Mouse (Mus musculus) CD4-positive, CD25-positive, alpha-beta regulatory T cell, adult 2 months (primary cell): Measurements from ENCODE around the gene Ptpn18.

Experiments
- DNase-seq: peaks from one replicate; pipeline ENCODE4 v3.0.0-alpha.2; 2012; ENCODE audit warnings: low read depth, low spot score

Ptpn18 gene

DNA sequence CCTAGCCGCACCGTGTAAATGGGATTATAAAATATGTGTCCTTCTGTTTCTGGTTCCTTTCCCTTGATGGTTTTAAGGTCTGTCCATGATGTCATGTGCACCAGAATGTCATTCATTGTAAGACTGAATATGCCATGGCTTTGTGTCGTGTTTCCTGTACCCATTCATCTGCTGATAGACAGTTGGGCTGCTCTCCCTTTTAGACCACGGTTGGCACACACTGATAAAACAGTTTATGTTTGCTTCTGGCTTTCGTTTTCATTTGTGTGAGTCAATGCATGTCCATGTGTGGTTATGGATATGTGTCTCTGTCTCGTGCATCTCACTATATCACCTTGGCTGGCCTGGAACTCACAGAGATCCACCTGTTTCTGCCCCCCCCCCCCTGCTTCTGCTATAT lies 5.9 kb downstream of the Ptpn18 start:
- no peak for DNase-seq

DNA sequence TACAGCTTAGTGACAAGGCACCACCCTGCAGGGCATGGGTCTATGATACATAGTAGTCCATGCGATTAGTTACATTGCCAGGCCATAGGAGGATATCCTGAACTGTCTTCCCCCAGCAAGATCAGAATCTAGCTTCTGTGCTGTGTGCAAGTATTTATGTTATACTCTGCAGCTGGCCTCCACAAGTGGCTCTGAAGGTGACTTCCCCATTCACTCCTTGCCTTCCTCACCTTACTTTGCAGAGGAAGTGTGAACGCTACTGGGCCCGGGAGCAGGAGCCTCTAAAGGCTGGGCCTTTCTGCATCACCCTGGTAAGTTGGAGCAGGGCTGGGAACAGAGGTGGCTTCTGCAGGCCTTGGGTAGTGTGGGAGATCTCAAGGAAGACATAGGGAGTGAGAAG lies 8.5 kb downstream of the Ptpn18 start:
- no peak for DNase-seq

DNA sequence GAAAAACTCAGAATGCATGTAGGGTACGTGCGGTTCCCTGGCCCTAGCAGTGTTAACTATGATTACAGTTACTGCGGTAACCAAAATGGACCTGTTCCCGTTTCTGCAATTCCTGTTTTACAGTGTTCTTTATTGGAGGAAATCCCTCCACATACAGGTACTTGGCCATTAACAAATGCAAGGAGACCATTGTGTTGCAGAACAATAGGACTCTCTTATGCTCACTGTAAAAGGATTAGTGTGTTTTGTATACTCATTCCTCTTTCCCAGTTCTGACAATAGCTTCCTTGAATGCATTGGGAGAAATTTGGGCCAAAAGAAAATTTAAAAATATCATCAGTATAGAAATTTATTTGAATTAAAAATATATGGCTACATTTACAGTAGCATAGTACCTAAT lies 8.9 kb downstream of the Ptpn18 start:
- no peak for DNase-seq

DNA sequence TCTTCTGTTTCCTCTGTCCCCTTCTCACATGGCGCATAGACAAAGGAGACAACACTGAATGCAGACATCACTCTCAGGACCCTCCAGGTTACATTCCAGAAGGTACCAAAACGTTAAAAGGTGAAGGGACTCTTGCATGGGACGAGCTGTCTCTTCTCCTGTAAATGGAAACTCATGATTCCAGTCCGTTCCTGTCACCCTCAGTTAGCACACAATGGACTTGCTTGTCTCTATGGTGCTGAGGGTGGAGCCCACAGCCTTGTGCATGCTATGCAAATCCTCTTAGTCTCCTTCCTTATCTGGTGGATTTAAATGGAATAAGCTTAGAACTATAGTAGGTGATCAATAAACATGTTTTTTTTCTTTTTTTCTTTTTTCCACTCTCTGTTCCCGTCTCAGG lies 10.2 kb downstream of the Ptpn18 start:
- no peak for DNase-seq

DNA sequence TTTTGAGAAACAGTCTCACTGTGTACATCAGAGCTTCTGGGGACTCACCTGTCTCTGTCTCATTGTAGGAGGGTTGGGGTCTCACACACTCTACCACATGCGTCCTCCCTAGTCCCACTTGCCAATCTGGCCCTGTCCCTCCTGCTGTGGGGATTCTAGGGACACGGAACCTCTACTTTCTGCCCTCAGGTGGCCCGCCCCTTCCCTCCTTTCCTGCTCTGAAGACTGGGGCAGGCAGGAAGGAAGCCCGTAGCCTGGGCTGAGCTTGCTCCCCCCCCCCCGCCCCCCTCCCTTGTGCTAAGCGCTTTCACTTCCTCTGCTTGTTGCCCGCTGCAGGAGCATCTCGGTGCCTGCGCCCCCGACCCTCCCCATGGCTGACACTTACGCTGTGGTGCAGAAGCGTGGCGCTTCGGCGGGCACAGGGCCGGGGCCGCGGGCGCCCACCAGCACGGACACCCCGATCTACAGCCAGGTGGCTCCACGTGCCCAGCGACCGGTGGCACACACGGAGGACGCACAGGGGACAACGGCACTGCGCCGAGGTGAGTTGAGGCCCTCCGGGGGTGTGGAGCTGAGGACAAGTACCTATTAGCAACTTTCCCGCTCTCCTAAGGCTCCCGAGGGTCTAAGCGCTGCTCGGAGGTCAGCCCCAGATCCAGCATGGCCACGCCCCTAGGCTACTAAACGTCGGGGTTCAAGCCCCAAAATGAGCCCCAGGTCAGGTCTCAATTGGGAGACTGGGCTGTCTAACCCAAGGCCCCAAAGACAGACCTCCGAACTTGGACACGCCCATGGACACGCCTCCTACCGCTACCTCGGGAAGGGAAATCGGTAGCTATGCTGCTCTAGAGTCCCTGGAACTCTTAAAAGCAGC lies 13.1 kb downstream of the Ptpn18 start:
- peak; percentile 88 for DNase-seq

DNA sequence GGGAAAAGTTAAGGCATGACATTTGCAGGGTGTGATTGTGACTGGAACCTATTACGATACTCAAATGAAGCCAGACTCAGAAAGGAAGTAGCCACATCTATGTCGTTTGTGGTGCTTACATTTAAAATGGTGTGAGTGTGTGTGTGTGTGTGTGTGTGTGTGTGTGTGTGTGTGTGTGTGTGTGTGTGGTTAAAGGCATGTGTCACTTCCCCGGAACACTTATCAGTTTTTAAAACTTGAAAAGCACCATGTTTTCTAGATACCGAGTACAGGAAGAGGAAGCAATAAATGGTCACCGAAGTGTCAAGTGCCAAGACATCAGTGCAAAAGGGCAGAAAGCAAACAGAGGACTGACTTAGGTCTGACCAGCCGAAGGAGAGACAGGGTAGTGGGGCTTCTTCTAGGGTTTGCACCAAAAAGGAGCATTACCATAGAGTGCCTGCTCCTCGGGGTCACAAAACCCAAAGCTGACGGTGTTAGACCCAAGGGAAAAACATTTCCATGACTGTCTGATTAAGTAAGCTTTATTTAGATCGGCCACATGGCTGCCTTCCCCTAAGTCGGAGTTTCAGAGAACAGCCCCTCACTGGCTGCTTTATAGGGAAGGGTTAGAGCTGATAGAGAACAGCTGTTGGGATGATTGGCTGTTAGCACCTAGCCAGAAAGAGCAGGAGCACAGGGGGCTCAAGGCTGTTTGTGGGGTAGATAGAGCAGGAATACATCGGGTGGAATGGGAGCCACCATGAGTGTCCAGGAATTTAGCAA lies 19.5 kb downstream of the Ptpn18 start:
- DNase-seq = peak; percentile 64

DNA sequence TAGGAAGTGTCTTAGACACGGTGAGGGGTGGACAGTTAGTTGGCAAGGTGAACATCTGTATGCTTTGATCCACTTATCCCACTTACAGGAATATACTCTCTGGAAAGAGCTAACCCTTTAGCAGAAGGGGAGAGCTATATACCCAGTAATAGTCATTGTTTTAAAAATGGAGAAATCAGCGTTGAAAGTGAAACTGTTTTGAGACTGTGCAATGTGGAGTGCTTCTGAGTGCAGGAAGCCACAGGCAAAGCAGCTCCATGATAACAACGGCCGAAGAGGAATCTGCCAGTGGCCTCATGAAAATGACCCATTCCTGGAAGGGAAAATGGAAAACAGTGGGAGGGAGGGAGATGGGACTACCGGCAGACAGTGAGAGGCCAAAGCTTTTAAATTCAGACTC lies 21.2 kb downstream of the Ptpn18 start:
- peak; percentile 58 for DNase-seq

DNA sequence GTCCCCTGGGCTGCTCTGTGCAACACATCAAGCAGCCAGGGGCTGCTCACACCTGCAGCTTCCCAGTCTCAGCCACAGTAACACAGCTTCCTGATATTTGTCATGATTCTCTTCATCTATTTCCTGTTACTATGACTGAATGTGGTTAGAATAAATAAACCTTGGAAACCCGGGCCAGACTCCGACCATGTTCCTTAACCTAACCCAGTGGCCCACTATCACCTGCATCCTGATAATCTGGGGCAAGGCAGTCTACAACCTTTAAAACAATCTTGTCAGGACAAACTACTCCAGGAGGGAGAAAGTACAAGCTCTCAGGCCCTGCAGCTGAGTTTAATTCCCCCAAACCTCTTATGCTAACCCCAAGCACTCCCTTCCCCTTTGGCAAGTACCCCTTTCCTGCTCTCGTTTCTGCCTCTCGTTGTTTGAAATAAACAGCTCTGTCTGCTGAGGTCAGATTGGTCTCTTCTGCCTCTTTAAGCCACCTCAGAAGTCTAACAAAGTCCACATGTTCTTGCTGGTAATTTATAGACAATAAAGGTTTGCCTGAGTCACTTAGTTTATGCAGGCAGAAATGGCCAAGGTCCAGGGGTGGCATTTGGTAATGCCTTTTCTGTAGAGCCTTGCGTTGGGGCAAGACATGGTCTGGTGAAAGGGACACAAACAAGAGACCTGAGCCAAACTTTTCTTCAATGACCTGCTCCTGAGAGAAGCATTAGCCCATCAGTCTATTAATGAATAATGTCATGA lies 22.5 kb downstream of the Ptpn18 start:
- DNase-seq = no peak

DNA sequence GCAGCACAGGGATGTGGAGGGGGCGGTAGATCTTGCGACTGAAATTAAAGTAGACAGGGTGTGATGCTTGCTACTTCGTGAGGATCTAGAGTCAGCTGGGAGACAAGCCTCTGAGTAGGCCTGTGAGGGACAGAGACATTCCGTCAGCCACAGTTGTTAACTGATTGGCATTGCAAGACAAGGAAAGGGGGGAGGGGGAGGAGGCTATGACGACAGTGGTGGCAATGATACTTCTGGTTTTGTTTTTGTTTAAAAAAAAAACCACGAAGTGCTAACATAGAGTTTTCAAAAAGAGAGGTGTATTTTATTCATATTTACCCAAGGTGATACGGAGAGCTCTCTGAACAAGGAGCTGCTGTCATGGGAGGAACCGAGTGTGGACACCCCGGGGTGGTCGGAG lies 24.9 kb downstream of the Ptpn18 start:
- DNase-seq = peak; percentile 83

DNA sequence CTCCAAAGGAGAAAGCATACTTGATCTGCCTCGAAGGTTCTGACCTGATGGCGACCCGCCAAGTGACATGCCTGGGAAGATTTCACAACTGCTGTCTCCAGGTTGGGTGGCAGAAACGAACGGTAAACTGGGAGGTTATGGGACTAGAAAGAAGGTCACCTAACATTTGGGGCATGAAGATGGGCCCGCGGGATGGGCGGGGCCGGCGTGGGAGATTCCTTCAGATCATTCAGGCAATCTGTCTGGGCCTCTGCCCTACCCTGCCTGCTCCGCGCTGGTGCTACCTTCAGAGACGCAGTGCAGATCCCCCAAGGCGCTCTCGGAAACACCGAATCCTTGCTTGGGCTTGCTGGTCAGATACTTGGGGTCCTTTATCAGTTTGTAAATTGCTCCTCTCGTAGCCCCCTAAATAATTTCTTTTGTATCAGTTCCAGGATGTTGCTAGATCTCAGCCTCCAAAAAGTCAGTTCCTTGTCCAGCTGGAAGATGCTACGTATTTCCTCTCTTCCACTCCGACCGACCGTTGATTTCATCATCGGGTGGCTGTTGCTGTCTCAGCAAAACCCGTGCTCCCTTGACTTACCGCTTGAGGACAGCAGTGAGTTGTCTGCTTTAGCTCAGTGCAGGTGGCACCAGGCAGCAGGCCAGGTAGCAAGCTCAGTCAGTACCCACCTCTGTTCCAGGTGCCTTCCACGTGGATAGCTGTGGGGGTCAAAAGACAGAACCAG lies 26.1 kb downstream of the Ptpn18 start:
- DNase-seq = peak; percentile 88

DNA sequence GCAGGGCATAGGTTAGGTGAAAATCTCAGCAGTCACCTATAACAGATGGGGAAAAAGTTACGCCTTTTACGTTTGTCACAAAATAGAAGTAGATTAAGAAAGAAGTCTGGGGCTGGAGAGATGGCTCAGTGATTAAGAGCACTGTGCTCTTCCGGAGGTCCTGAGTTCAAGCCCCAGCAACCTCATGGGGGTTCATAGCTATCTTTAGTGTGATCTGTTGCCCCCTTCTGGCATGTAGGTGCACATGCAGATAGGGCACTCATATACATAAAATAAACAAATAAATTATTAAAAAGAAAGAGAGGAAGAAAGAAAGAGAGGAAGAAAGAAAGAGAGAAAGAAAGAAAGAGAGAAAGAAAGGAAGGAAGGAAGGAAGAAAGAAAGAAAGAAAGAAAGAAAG lies 27.8 kb downstream of the Ptpn18 start:
- DNase-seq = peak; percentile 41

DNA sequence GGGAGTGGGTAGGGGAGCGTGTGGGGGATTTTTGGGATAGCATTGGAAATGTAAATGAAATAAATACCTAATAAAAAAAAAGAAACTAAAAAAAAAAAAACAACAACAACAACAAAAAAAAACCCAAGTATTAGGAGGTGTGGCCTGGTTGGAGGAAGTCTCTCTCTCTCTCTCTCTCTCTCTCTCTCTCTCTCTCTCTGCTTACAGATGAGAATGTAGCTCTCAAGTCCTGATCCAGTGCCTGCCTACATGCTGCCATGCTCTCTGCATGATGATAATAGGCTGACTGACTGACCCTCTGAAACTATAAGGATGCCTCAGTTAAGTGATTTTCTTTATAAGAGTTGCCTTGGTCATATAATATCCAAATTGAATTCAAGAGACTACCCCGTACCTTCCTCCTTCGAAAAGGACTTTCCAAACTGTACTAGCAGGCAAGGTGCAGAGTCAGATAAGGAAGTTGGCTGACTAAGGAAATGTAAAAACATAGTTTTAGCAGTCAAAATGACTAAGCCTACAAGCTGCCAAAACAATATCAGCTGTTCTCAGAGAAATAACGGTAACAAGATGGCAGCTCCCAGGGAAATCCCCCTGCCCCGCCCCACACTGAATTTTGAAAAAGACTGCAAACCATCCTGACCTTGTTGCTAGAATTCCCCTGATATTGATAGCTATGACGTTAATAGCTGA lies 30.4 kb downstream of the Ptpn18 start:
- no peak for DNase-seq

DNA sequence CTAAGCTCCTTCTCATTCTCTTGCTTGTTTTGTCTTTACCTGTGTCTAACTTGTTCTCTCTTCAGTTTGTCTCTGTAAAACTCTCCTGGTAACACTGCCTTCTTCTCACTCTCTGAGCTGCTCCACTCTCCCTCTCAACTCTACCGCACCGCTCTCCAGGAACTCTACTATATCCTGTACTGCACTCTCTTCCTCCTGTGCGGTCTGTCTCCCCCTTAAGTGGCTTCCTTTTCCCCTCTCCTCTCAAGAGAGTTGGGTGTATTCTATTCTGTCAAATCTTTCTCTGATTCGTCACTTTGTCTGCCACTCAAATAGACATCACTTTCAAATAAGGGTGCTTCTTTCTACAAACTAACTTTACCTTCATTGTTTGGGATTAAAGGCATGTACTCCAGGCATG lies 31.9 kb downstream of the Ptpn18 start:
- DNase-seq = no peak

DNA sequence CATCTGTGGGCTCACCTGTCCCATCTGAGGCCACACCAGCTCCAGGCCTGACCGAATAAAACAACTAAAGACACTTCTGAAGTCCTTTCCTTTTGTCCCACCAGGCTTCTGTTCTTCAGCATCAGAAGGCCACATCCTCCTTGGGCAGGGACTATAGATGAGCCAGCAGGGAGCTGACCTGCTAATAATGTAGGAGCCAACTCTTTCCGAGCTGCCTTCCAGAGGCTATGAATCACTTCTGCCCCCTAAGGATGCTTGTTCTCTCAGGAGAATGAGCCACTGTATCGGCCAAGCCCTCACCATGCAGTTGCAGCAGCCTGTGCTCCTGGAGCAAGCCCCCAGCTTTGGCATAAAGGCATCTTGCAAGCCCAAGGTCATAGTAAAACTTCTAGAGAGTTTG lies 43.4 kb downstream of the Ptpn18 start:
- DNase-seq = no peak

DNA sequence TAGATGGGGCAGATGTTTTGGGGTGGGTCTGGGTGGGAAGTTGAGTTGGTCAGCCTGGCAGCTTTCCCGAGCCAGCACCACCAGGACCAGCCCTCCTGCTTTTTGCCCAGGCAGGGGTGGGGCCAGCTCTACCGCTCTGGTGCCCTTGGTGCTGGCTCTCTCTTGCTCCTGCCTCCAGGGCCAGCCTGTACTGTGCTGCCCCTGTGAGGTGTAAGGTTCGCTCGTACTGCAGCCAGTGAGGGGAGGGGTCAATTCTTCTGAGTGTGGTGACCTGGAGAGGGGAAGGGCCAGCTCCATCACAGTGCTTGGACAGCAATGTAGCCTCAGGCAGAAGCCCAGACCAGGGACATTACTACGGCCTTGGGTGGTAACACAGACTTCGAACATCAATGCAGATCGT lies 45.7 kb downstream of the Ptpn18 start:
- DNase-seq = no peak

DNA sequence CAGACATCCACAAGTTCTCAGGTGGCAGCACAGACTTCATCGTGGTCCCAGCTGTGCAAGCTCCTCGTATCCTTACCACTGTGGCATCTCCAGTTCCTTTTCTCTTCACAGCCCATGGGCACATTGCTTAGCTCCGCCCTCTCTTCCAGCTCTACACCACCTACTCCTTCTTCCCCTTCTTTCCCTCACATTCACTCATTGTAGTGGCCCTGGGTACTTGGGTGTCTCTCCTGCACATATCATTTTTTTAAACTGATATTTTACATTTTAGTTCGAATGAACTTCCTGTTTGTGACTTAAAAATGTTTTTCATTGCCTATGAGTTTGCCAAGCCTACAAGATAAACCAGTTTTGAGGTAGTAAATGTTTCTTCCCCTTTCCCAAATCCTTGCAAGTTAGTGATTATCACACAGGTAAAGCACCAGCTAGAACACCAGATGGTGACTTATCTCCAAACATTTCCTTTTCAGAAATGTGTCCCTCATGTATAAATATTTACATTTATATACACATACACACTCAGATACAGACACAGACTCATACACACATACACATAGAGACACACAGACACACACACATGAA lies 46.5 kb downstream of the Ptpn18 start:
- DNase-seq = no peak

DNA sequence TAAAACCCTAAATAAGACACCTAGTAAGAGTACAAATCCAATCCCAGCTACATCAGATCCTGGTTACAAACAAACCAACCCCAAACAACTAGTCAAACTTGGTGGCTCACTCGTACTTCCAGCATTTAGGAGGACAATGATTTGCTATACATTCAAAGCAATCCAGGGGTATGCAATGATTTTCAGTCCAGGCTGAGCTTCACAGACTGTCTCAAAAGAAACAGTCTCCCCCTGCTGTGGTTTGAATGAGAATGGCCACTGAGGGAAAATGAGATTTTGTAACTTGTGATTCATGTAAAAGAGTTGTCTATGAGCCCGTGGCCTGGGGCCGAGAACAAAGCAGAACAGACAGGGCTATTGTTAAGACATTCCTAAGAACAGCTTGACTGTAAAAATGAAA lies 48.4 kb downstream of the Ptpn18 start:
- DNase-seq = no peak

DNA sequence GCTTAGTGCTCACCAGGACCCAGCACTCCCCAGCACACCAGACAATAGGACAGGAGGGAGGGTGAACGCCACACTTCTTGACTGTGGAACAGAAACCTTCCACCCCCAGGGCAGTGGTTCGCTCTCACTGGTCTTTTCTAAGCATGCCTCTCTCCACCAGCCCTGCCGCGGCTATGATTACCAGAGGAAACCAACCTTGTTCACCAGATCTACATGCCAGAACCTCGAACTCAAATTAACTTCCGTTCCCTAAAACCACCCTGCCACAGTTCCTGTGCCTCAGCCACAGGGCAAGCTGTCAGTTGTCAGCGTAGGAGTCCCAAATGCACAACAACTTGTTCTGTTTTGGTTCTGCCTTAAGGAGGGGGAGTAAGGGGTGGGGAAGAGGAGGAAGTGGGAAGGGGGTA lies 51.0 kb downstream of the Ptpn18 start:
- DNase-seq = peak; percentile 75

DNA sequence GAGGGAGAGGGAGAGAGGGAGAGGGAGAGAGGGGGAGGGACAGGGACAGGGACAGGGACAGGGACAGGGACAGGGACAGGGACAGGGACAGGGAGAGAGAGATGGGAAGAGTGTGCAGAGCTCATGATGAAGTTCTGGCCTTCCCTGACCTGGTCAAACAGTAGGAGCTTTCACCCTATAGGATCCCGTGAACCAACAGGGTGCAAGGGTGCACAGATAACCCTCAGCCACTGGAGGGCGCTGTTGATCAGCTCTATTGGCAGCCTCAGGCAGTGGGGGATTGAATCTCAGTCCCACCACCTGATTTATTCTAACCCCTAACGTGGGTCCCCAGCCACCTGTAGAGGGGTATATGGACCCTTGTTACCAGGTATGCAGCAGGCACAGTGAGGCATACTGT lies 51.5 kb downstream of the Ptpn18 start:
- peak; percentile 82 for DNase-seq

DNA sequence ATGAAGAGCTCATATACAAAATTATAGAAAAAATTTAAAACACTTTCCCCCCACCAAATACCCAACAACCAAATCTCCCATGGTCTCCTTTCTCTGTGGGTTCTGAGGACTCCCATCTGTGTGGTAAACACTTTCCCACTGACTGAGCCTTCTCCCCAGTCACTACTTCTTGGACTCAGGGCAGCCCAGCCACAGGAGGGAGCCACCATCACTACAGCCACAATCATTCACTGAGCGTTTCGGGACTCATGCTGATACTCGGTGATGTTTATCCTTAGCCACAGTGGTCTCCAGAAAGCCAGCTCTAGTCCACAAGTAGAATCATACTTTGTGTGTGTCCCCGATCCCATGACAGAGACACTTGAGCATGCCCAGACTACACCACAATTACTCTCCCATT lies 53.5 kb downstream of the Ptpn18 start:
- DNase-seq = no peak

DNA sequence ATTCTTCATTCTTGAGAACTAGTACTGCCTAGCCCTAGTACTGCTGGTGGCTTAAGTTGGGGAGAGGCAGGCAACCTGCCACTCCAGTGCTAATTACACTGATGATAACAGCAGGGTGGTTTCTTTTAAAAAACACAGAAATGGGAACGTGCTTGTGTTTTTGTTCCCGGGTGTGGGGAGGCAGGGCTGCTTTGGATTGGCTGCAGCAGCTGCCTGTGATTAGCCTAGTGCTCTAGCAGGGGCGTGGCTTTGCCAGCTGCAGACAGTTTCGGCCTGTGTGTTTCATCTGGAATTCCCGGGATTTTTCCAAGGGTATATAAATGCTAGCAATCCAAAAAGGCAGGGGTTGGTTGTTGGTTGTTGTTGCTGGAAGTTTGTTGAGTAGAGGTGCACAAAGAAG lies 57.0 kb downstream of the Ptpn18 start:
- no peak for DNase-seq
